Mouse (Mus musculus): ENCODE data around the gene Trub1.
A peak's percentile ranks its signal among the peaks of the same experiment; 100 is the strongest.

Trub1 gene

GRCm38 (mm10) chr19:57452492-57453217, at the start of gene Trub1:
Gene Trub1 (plus strand): TSS chr19:57452912.
- DNase-seq (ENCODE audit: low spot score in 2 of 2): peak; percentile 73 to 85

- peak; percentile 76 to 84 for DNase-seq (ENCODE audit: low spot score in 2 of 2)
Measured at GRCm38 (mm10) chr19:57403700-57404501, 48.8 kb upstream of the Trub1 start.

- DNase-seq (ENCODE audit: low spot score in 2 of 2): no peak
Measured at GRCm38 (mm10) chr19:57404502-57404848, 48.2 kb upstream of the Trub1 start.

GRCm38 (mm10) chr19:57407947-57408346, 44.8 kb upstream of the Trub1 start:
- no peak for DNase-seq (ENCODE audit: low spot score in 2 of 2)

GRCm38 (mm10) chr19:57411375-57412196, 41.1 kb upstream of the Trub1 start:
- DNase-seq (ENCODE audit: low spot score in 2 of 2): peak; percentile 70 to 77

GRCm38 (mm10) chr19:57413170-57413569, 39.5 kb upstream of the Trub1 start:
- no peak for DNase-seq (ENCODE audit: low spot score in 2 of 2)

GRCm38 (mm10) chr19:57413918-57414317, 38.8 kb upstream of the Trub1 start:
- no peak for DNase-seq (ENCODE audit: low spot score in 2 of 2)

GRCm38 (mm10) chr19:57415031-57415807, 37.5 kb upstream of the Trub1 start:
- no peak for DNase-seq (ENCODE audit: low spot score in 2 of 2)

GRCm38 (mm10) chr19:57417800-57418580, 34.7 kb upstream of the Trub1 start:
- DNase-seq (ENCODE audit: low spot score in 2 of 2): no peak

GRCm38 (mm10) chr19:57423402-57423801, 29.3 kb upstream of the Trub1 start:
- no peak for DNase-seq (ENCODE audit: low spot score in 2 of 2)

GRCm38 (mm10) chr19:57425296-57425695, 27.4 kb upstream of the Trub1 start:
- no peak for DNase-seq (ENCODE audit: low spot score in 2 of 2)

- DNase-seq (ENCODE audit: low spot score in 2 of 2): no peak
Measured at GRCm38 (mm10) chr19:57426841-57427240, 25.9 kb upstream of the Trub1 start.

GRCm38 (mm10) chr19:57427756-57428438, 24.8 kb upstream of the Trub1 start:
- DNase-seq (ENCODE audit: low spot score in 2 of 2): no peak

GRCm38 (mm10) chr19:57428641-57429040, 24.1 kb upstream of the Trub1 start:
- DNase-seq (ENCODE audit: low spot score in 2 of 2): no peak

GRCm38 (mm10) chr19:57429926-57430325, 22.8 kb upstream of the Trub1 start:
- DNase-seq (ENCODE audit: low spot score in 2 of 2): no peak

GRCm38 (mm10) chr19:57431476-57431875, 21.2 kb upstream of the Trub1 start:
- DNase-seq (ENCODE audit: low spot score in 2 of 2): no peak

- no peak for DNase-seq (ENCODE audit: low spot score in 2 of 2)
Measured at GRCm38 (mm10) chr19:57434024-57434423, 18.7 kb upstream of the Trub1 start.

GRCm38 (mm10) chr19:57436586-57437021, 16.1 kb upstream of the Trub1 start:
- peak in 1 of 2 experiments; percentile 24 for DNase-seq (ENCODE audit: low spot score in 2 of 2)

GRCm38 (mm10) chr19:57437042-57437441, 15.7 kb upstream of the Trub1 start:
- DNase-seq (ENCODE audit: low spot score in 2 of 2): no peak

GRCm38 (mm10) chr19:57439296-57439695, 13.4 kb upstream of the Trub1 start:
- DNase-seq (ENCODE audit: low spot score in 2 of 2): no peak
